Mouse (Mus musculus) R1 (cell line): Measurements from ENCODE around the gene Safb2.
A peak's percentile ranks its signal among the peaks of the same experiment; 100 is the strongest.
"Not testable (repeated sequence)": the region's sequence is repeated elsewhere in the genome, so short reads cannot be mapped to it uniquely, and the experiment has no call there.

ENCODE experiments used
- DNase-seq: peaks from one replicate; pipeline ENCODE4 v3.0.0-alpha.2; 2018; ENCODE audit warnings: low read depth, low spot score

Gene Safb2

GRCm38 (mm10) chr17:56584257-56585130 is at the start of gene Safb2, which contains the start of gene Safb:
Gene Safb2 (minus strand): TSS chr17:56584585.
Gene Safb (plus strand): TSS chr17:56584825.
- DNase-seq, result peak; percentile 98

- no peak for DNase-seq
Observed at GRCm38 (mm10) chr17:56634023-56634422, 49.6 kb upstream of the Safb2 start.

DNA sequence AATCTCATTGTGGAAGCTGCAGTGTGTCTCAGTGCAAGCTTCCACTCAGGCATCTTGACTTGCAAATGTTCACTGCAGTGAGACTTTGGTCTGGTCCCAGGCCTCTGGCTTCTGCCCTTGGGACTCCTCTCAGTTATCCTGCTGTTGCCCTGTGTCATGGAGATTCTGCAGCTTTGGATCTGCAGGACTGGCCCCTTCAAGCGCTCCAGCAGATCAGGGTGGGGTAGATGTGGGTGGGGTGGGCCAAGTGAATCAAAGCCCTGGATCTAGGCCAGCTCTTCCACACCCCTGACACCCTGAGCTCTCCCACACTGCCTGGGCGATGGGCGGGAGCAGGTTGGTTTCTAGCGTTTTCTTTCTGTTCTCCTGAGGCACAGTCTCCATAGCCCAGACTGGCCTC is 47.4 kb upstream of the Safb2 start:
- DNase-seq, result peak; percentile 95

- DNase-seq, result peak; percentile 28
Observed at GRCm38 (mm10) chr17:56629800-56630781, 45.7 kb upstream of the Safb2 start.

DNA sequence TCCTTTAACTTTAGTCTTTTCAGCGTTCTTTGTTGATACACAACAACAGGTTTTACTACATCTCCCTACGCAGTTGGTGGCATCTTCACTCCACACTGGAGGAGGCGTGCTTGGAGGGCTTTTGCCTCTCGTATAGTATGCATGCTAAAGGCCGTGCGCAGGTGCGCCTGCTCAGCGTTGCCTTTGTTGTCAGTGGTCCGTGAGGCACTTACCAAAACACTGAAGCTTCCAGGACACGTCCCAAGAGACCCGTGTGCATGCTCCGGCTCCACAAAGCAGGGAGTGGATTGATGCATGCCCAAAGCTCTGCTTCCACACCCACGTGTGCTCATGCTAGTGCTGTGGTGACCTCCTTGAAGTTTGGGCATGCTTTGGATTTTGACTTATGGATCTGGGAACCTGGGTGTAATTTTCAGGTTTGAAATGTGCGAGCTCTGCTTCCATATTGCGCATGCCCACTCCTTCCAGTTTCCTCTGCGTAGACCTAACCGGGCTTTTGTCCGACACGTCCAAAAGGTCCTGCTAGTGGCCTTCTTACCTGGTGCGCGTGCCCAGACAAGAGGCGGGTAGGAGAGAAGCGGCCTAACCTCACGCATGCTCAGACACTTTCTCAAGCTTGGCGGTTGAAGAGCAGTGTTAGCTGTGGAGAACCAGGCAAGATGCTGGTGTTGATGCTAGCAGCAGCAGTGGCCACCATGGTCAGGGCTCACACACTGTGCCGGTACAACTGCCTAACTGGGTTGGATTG is 43.3 kb upstream of the Safb2 start, which contains the start of gene Catsperd:
Gene Catsperd (plus strand): TSS at position 614 of the 748 bp plus-strand sequence.
- peak; percentile 86 for DNase-seq

DNA sequence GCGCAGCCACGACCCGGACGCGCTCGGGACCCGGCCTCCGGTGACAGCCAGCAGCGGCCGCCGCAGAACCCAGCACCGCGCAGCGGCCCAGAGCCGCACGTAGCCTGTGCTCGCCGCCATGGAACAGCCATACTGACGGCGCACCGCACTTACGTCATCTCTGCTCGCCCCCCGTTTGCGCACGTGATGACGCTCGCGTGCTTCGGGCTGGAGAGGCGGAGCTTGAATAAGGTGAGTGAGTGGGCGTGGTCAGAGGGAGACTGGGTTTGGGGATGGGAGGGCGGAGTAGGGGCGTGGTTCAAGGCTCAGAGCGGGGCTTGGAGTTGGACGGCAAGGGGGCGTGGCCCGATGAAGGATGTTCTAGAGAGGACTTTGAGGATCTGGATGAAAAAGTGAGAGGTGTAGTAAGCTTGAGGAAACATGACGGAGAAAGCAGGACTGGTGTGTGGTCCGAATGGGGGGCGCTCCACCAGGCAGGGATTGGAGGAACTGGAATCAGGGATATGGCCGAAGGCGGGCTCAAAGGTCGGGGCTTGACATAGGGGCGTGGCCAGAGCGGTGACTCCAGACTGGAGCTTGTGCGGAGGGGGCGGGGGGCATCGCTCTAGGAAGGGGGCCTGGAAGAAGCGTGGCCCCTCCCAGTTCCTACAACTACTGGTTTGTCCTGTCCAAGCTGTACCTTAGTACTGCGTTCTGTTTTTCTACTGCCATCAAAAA is 42.5 kb upstream of the Safb2 start, which contains the start of gene Lonp1:
Gene Lonp1 (minus strand): TSS at position 134 of the 717 bp plus-strand sequence.
- peak; percentile 98 for DNase-seq

- DNase-seq, result peak; percentile 54
Observed at GRCm38 (mm10) chr17:56626260-56626659, 41.9 kb upstream of the Safb2 start.

DNA sequence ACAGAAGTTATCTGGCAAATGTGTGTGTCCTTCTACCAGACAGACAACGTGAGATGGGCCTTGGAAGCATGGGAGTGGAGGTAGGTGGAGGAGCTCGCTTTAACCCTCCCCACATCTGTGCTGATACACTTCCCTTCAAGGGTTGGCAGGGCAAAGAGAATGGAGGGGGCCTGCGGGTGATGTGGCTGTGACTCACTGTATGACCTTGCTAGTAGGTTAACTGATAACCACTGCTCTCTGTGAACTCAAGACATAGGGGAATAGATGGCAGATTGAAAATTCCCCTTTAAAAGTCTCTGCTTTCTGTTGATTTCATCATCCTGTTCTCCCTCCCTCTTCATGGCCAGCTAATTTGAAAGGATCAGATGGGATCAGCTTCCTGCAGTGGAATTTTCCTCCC is 41.1 kb upstream of the Safb2 start:
- DNase-seq, result no peak

GRCm38 (mm10) chr17:56617628-56618027 is 33.2 kb upstream of the Safb2 start:
- no peak for DNase-seq

GRCm38 (mm10) chr17:56616725-56617124 is 32.3 kb upstream of the Safb2 start:
- no peak for DNase-seq

GRCm38 (mm10) chr17:56615792-56616191 is 31.4 kb upstream of the Safb2 start:
- DNase-seq, result peak; percentile 17

DNA sequence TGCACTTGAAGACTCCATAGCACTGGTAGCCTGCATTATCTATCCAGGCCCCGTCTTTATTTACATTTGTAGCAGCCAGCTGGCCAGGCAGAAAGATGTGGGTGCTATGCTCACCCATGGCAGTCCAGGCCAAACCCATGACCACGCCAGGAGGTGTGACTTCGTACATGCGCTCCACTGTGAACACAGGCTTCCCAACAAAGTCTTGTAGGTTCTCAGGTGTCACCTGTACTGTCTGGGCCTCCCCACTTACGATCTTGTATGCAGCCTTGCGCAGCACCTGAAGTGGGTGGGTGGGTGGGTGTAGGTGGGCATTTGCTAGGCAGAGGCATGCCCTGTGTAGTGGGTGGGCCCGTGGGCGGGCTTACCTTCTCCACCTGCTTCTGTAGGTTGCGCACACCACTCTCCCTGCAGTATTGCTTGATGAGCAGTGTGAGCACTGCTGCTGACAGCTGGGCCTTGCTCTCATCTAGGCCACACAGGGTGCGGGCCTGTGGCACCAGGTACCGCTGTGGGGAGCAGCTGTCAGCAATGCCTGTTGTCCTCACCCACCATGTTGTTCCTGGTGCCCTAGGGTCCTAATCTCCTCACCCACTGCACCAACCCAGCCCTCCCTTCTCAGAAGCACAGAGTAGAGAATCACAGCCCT is 30.9 kb upstream of the Safb2 start:
- DNase-seq, result peak; percentile 56

GRCm38 (mm10) chr17:56614391-56615135 is 30.2 kb upstream of the Safb2 start:
- DNase-seq, result peak; percentile 58

DNA sequence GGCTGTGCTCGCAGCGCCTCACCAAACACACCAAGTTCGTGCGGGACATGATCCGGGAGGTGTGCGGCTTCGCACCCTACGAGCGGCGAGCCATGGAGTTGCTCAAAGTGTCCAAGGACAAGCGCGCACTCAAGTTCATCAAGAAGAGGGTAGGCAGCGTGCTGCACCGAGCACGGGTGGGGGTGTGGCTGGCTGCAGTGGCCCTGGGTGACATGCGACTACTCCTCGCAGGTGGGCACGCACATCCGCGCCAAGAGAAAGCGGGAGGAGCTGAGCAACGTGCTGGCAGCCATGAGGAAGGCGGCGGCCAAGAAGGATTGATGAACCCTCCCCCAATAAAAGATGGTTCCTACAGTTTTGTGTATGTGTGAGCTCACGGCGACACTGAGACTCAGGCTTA is 29.5 kb upstream of the Safb2 start:
- DNase-seq, result peak; percentile 72

DNA sequence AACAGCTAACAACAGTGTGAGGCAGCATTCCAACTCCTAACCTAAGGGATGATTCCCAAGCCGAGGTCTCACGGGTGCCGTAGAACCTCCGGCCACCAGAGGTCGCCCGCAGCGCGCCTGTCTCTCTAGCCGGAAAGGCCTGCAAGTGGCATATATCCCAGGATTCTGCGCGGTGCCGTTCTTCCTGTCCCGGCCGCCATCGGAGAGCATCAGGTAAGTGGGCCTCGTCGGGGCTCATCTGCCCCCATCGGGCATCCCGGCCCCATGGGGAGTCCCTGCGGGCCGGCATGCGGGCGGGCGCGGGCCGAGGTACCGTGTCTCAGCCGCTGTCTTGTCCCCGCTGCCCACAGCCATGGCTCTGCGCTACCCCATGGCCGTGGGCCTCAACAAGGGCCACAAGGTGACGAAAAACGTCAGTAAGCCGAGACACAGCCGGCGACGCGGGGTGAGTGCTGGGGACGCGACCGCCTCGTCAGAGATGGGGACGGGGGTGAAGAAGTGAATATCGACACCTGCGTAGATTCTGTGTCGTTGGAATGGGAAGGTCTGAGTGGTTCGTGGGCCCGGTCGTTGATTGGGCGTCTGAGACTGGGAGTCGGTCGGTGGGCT is 29.0 kb upstream of the Safb2 start, which contains the start of gene Rpl36:
Gene Rpl36 (plus strand): TSS at position 181 of the 609 bp plus-strand sequence.
- peak; percentile 94 for DNase-seq

- not testable (repeated sequence) for DNase-seq
Observed at GRCm38 (mm10) chr17:56612565-56612939, 28.2 kb upstream of the Safb2 start.

DNA sequence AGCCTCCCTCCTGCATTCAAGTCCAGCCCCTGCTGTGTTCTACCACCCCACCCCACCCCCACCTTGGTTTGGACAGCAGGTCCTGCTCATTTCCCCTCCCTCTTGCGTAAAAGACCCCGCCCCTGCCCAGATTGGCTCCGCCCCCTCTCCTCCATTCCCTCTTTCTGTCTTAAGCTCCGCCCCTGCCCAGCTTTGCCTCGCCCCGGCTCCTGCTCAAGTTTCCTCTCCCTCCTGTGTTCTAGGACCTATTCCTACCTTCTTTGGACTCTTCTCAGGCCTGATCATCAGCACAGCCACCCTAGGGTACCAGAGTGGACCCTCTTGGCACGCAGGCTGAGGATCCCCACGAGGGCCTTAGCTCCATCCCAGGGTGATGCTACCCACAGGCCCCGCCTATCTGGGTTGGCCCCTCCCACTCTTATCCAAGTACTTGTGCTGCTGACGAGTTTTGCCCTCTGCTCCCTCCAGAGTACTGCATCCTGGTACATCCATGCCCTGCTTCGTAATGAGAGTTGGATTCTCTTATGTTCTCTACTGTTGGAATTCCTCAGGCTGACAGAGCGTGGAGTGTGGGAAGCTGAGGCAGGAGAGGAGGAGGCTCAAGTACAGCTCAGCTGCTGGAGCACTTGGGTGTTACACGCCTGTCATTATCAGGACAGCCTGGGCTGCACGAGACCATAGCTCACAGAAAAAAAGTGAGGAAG is 27.6 kb upstream of the Safb2 start:
- DNase-seq, result peak; percentile 96

DNA sequence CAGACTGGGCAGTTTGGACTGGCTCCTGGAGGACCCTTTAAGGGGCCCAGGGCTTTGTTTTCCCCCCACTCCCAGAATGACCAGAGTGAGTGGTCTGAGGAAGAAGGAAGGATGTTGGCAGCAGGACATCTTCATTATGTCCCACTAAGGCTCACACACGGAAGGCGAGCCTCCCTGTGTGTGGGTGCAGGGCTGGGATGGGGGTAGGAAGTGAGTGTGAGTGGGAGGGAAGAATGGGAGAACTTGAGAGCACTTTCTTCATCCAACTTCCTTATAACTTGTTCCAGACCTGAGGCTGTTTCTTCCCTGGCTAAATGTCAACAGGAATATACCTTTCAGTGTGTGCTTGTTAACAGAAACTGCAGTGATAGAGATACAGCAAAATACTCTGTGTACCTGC is 26.9 kb upstream of the Safb2 start:
- DNase-seq, result peak; percentile 13
